Mouse (Mus musculus) fat pad, adult 2 months (tissue): ENCODE measurements around the gene Thbs1.

Experiments
- DNase-seq: peaks from one replicate; pipeline ENCODE4 v3.0.0-alpha.2; 2011; ENCODE audit warnings: low read depth, low spot score; ENCODE audit errors: extremely low read depth

Thbs1 gene

GRCm38 (mm10) chr2:118113808-118114524 is 2.3 kb downstream of the Thbs1 start:
- no peak for DNase-seq

DNA sequence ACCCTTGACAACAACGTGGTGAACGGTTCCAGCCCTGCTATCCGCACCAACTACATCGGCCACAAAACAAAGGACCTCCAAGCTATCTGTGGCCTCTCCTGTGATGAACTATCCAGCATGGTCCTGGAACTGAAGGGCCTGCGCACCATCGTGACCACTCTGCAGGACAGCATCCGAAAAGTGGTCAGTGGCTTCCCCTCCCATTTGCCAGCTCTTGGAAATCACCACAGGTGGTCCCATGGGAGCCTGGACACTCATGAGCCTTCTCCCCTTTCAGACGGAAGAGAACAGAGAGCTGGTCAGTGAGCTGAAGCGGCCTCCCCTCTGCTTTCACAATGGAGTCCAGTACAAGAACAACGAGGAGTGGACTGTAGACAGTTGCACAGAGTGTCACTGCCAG is 3.0 kb downstream of the Thbs1 start:
- no peak for DNase-seq

- DNase-seq, result no peak
Measured at GRCm38 (mm10) chr2:118115647-118116046, 4.0 kb downstream of the Thbs1 start.

GRCm38 (mm10) chr2:118116180-118116579 is 4.5 kb downstream of the Thbs1 start:
- DNase-seq, result no peak

- DNase-seq, result no peak
Measured at GRCm38 (mm10) chr2:118116754-118117290, 5.1 kb downstream of the Thbs1 start.

DNA sequence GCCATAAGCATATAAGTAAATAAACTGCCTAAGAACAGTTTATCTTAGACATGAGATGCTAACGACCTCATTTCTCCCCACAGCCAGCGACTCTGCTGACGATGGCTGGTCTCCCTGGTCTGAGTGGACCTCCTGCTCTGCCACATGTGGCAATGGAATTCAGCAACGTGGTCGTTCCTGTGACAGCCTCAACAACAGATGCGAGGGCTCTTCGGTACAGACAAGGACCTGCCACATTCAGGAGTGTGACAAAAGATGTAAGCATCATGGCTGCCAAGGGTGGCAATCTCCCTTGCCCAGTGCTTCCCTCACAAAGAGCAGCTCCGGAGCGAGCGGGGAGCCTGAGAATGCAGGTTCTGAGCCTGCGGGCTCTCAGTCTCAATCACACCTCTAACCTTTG is 5.7 kb downstream of the Thbs1 start:
- DNase-seq, result no peak

GRCm38 (mm10) chr2:118118045-118118444 is 6.4 kb downstream of the Thbs1 start:
- no peak for DNase-seq

DNA sequence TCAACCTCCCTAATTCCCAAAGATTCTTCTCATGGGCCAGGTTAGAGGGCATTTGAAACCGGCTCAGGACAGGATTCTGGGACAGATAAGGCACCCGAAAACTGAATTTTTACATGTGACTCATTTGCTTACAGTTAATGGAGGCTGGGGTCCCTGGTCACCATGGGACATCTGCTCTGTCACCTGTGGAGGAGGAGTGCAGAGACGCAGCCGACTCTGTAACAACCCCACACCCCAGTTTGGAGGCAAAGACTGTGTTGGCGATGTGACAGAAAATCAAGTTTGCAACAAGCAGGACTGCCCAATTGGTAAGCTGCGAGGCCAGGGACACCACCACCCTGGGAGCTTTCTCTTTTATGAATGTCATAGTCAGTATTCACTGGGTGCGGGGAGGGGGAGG is 6.8 kb downstream of the Thbs1 start:
- no peak for DNase-seq

DNA sequence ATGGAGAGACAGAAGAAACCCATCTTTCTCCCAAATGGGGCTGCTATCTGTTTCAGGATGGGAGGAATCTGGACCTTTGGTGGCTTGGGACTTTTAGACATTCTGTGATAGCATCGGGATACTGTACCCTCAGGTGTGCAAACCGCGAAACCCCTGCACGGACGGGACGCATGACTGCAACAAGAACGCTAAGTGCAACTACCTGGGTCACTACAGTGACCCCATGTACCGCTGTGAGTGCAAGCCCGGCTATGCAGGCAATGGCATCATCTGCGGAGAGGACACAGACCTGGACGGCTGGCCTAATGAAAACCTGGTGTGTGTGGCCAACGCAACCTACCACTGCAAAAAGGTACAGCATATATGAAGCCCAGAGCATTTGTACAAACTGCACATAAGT is 8.0 kb downstream of the Thbs1 start:
- no peak for DNase-seq

DNA sequence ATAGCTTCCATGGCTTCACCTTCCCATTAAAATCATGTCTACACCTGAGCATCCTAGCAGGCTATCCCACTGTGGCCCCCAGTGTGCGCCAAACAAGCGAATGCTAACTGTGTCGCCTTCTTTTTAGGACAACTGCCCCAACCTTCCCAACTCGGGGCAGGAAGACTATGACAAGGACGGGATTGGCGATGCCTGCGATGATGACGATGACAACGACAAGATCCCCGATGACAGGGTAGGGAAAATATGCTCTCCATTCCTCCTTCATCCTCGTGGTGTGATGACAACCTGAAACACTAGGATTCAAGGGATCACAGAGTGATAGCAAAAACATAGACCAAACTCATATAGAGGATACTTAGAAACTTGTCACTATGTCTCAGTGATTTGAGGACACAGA is 8.4 kb downstream of the Thbs1 start:
- no peak for DNase-seq

GRCm38 (mm10) chr2:118120751-118121150 is 9.1 kb downstream of the Thbs1 start:
- no peak for DNase-seq

DNA sequence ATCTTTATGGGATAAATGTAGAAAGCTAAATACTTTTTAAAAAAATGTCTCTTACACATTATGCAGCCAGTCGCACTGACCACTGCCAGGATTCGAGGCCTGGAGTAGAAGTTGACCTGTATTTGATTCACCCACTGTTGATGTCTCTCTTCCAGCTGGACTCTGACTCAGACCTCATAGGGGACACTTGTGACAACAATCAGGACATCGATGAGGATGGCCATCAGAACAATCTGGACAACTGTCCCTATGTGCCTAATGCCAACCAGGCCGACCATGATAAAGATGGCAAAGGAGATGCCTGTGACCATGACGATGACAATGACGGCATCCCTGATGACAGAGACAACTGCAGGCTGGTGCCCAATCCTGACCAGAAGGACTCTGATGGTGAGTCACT is 10.6 kb downstream of the Thbs1 start:
- DNase-seq, result no peak

DNA sequence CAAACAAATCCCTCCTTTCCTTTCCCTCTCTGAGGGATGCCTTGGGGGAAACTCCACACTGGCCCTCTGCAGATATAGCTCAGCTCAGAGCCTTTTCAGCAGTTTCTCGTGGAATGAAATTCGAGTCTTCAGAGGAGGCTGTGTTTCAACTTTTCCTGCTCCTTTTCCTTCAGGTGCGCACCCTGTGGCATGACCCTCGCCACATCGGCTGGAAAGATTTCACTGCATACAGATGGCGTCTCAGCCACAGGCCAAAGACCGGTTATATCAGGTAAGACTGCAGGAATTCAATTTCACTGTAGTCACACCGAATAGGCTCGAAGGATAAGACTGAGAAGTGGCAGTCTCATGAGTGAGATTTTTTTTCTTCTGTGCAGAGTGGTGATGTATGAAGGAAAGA is 12.1 kb downstream of the Thbs1 start:
- DNase-seq, result no peak

- DNase-seq, result no peak
Measured at GRCm38 (mm10) chr2:118124437-118124836, 12.8 kb downstream of the Thbs1 start.

DNA sequence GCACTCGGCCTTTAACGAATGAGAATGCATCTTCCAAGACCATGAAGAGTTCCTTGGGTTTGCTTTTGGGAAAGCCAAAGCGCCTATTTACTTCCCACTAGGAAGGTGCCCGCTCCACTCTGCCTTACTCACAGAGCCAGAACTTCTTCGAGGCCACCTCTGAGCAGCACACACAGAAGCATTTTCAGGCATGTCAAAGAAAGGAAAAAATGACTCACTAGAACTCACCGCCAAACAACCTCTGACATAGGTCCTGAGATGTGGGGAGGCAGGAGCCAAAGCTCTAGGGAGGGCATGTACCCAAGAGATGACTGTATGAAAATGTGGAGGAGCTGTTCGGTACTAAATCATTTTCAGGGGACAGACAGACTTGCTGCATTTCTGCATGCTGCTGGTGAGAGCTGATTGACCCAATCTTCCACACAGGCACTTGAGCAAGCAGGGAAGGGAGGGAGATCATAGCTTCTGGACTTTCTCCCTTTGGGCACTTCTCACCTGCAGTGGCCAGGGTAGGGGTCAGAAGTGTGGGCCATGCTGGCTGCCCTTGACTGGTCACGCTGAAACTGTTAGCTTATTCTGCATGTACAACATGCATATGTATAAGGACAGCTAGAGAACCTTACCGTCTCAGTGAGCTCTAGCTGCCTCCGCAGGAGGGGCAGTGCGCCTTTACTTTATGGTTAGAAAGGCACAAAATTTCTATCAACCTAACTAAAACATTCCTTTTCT is 13.7 kb downstream of the Thbs1 start:
- DNase-seq, result no peak

DNA sequence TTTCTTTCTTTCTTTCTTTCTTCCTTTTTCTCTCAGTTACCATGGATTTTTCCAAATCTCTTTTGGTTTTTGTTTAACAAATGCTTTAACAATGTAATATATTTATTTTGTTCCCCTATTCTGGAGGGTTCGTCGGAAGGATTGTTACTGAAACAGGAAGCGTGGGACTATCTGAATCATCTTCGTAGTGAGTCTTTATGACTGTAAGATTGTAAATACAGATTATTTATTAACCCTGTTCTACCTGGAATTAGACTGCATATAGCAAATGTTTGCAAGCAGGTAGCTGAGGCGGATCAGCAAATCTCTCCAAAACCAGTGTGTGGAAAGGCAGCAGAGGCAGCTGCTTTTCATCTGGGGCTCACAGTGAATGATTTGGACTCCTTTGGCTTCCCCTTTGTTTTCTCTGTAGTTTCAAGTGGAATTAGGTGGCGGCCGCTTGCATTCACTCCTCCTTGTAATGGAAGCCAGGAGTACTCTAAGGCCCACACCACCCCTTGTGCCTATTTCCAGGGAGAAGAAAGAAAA is 14.3 kb downstream of the Thbs1 start:
- DNase-seq, result no peak

GRCm38 (mm10) chr2:118127516-118128288 is 16.0 kb downstream of the Thbs1 start:
- DNase-seq, result no peak

DNA sequence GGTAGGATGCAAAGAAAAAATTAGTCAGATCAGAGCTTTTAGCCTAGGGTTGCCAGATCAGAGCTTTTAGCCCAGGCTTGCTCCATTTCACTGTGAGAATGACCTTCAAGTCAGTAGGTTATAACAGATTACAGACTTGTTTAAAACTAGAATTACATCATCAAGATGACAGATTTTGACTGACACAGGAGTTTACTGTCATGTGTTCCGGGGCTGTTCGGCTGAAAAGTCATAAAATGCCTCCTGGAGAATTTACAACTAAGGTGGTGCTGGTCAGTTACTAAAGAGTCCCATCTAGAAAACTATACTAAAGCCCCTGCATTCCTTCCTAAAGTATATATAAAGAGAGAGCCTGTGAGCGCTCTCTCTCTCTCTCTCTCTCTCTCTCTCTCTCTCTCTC is 16.6 kb downstream of the Thbs1 start:
- DNase-seq, result no peak

DNA sequence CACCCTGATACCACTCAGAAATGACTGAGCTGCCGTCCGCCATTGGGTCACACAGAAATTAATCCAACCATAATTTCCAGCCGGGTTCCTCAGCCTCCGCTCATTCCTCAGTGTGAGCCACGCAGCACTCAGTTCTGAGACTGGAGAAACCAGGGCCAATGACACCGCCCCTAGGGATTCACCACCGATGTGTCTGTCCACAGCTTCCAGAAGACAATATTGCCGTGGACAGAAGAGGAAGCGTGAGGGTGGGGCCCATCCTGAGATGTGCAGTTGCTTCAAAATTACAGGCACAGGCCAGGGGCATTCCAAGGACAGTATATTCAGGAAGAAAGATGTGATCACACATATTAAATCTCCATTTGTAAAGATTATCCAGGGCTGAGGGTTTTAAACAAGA is 25.4 kb downstream of the Thbs1 start:
- no peak for DNase-seq

DNA sequence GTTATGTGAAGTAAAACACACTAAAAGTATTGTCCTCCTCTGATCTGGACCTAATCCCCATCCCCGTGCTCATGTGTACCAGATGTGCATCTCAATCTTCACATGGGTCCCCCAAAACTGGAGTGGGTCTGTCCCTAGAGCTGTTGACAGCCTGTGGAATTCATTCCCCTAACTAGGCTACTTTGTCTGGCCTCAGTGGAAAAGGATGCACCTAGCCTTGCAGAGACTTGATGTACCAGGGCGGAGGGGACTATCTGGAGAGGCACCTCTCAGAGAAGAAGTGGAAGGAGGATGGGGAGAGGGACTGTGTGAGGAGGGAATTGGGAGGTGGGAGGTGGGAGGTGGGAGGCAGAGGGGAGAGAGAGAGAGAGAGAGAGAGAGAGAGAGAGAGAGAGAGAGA is 26.1 kb downstream of the Thbs1 start:
- no peak for DNase-seq

DNA sequence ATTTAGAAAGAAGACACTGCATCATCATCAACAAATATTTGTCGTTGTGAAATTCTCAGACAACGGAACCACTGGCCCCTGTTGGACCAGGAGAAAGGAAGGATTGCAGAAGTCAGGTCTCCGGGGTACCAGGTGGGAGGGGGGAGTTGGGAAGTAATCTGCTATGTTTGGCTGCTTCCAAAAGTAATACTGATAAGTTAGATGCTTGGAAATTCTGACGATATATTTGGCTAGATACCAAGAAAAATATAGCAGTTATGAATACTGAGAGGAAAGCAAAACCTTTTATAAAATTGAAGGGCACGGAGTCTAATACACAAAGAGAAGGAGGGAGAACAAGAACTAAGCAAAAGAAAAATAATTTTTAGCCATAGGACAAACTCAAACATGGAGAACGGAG is 27.6 kb downstream of the Thbs1 start:
- no peak for DNase-seq
